Mouse (Mus musculus) testis, postnatal 14 days (tissue): ENCODE data around the gene Stat5a.

Source experiments
- DNase-seq: peaks from one replicate; pipeline ENCODE4 v3.0.0; 2021; ENCODE audit warnings: low spot score

Stat5a gene

DNA sequence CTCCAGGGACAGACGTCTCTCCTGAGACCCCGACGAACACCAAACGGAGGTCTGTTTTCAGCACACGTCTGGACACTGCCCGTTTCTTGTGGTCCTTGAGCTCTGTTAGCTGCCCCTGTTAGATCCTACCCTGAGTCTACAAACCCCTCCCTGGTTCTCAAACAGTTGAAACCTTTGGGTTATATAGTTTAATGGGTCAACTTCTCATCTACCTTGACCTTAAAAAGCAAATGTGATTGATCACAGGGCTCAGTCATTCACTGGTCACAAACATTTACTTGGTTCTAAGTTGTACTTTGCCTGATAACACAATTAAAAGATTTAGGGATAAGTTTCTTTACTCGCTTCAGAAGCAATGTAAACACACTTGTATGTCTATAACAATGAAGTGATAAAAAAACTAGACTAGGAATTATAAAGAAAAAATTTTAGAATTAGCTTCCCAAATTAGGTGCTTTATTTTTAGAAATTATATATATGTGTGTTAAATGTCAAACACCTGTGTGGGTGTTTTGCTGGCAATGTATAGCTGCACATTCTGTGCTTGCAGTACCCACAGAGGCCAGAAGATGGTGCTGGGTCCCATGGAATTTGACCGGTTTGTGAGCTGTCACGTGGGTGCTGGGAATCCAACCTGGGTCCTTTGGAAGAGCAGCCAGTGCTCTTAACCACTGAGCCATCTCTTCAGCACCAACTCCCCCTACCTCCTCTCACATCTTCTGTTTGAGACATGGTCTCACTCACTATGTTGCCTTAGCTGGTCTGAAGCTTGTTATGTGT is 22.0 kb upstream of the Stat5a start:
- peak; percentile 48 for DNase-seq

DNA sequence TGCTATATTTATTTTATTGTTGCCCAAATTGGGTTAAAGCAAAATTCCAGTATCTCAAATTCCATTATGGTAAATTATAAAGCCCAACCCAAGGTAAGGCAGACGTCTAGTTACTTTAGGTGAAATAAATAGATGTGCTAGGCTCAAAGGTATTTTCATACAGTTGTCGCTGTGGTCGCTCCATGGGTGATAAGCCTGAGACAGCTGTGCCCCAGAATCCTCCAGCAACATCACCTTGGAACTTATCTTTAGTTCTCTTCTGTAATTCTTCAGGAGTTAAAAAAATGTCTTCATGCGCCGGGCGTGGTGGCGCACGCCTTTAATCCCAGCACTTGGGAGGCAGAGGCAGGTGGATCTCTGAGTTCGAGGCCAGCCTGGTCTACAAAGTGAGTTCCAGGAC is 20.3 kb upstream of the Stat5a start:
- no peak for DNase-seq

GRCm38 (mm10) chr11:100839523-100839922 is 19.6 kb upstream of the Stat5a start:
- no peak for DNase-seq

- DNase-seq: no peak
These were observed 18.3 kb upstream of the Stat5a start for GRCm38 (mm10) chr11:100840866-100841265.

DNA sequence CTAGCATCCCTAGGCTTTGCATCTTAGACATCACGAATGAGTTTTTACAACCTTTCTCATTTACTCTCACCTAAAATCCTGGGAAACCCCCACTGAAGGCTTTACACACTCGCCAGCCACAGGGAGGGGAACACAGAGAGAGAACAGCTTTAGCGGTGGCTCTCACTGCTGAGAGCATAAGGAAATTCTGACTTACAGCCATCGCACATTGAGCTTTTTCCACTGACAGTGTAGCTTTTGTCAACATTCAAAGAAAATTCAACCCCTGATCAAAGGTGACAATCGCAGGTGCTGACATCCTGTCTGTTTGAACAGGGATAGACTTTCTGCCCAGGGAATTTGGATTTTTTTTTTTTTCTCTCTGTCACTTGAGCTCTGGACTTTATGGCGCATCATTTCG is 17.1 kb upstream of the Stat5a start:
- no peak for DNase-seq

- no peak for DNase-seq
These were observed 16.0 kb upstream of the Stat5a start for GRCm38 (mm10) chr11:100843070-100843669.

DNA sequence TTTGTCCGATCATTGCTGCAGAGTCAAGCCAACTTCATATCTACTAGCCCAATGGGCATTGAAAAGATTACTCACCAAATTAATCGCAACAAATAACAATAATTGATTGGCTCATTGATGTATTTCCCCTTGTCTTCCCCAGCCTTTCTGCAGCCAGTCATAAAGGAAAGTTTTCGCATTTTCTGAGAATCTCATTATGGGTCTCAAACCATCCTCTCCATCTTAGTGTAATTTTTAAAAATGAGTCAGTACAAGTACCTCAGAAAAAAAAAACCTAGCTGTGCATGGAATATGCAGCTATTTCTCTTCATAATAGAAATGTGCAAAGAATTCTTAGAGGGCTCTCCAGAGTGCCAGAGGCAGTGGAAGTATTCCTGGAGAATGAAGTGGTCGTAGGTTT is 15.0 kb upstream of the Stat5a start:
- DNase-seq: no peak

GRCm38 (mm10) chr11:100845793-100846192 is 13.4 kb upstream of the Stat5a start:
- no peak for DNase-seq

DNA sequence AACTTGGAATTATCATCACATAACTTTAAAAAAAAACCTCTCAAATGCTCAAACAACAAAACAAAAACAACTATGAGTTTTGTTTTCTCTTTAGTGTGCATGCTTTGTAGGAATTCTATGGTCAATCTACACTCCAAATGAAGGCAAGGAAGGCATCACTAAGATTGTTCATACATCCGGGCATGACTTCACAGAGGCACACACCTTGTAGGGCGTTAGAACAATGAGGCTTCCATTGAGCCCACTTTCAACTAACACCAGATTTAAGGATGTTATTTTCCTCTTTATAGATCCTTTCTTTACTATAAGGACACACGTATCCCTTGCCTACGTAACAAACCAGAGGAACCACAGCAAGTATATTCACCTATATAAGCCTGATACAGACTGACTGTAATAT is 11.6 kb upstream of the Stat5a start:
- DNase-seq: no peak

DNA sequence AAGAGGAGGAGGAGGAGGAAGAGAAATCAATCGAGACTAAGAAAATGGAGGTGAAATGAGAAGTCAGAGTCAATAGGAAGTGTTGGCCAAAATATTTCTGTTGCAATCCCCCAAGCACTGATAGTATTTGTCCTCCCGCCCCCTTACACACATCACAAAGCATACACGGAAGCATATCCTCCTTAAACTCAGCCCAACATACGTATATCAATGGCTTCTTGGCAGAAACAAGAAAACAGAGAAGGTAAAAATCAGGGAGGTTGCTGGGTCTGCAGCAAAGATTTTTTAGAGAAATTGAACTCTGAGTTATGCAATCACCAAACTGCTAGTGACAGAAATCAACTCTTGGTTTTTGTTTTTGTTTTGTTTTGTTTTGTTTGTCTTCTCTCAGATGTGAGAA is 11.1 kb upstream of the Stat5a start:
- no peak for DNase-seq

DNA sequence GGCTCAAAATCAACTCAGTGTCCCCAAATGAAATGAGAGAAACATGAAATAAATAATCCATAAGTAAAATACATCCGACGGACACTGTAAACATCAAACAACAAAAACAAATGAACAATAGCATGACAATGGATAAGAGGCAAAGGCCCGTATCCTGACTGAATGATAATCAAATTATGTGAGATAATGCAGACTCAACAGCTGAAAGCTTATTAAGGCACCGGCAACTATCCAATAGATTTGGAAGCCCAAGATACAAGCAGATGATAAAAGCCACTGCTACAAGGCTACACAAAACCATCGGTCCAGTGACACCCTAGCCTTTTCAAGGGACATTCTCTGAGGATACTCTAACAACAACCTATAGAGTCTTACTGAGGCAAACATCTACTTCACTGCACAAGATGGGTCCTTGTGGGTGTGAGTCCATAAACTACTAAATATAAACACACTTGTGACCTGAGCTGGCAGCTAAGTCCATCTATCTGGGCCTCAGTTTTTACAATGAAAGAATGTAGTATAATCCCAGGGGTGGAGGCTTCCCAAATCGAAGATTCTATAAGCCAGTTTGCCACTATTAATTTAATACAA is 10.3 kb upstream of the Stat5a start:
- no peak for DNase-seq

DNA sequence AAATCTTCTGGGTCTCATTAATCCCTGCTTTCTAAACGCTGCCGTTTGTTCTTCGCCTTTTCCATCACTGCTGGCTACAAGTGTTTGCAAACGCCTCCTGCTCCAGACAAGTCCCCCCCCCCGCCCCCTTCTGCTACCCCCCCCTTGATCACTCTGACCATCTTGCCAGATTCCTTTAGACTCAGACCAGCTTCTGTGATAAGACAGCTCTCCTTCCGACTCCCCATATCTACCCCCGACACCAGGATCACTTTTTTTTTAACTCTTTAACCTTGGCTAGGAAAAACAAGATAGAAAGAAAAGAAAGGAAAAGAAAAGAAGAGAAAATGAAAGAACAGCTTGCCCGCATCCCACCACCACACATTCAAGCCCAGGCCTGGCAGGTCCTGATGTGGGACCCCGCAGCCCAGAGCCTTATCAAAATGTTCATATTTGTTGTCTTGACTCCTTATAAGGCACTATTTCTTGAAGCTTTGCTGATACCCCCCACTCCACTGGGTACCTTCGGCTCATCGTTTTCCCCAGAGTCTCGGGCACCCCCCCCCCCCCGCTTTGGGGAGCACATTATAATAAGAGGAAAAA is 9.6 kb upstream of the Stat5a start:
- DNase-seq: no peak

GRCm38 (mm10) chr11:100850038-100850777 is 8.9 kb upstream of the Stat5a start, which contains the start of gene Stat5b:
Gene Stat5b (minus strand): TSS chr11:100850724.
- DNase-seq: peak; percentile 57

DNA sequence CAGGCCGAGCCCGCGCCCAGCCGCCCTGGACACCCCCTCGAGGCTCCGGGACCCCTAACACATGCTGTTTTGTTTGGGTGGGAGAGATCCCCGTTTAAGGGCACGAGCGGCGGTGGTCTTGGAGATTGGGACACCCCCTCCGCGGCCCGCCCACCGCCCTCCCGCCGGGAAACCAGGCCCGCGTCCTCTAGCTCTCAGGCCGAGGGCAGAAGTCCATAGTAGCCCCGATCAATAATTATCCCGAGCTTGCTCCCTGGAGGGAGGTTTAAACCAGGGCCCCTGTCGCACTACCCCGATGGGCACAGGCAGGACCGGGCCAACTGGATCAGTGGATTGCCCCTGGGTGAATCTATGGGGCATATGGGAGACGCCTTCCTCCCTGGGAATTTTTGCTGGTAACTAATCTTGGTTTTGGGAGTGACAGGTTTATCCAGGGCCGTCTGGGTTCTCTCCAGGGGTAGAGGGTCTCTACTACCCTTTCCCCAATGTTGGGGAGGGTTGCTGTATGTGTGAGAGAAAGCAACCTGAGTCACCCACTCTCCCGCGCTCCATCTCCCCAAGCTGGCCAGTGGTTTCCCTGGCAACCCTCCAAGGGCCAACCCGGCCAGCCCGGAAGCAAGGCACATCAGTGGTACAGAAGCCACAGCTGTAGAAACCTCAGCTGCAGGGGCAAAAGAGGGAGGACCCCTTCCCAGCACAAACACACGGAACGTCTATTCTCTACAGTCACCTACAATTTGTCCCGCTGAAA is 8.2 kb upstream of the Stat5a start:
- peak; percentile 48 for DNase-seq

- DNase-seq: no peak
These were observed 7.1 kb upstream of the Stat5a start for GRCm38 (mm10) chr11:100852088-100852487.

DNA sequence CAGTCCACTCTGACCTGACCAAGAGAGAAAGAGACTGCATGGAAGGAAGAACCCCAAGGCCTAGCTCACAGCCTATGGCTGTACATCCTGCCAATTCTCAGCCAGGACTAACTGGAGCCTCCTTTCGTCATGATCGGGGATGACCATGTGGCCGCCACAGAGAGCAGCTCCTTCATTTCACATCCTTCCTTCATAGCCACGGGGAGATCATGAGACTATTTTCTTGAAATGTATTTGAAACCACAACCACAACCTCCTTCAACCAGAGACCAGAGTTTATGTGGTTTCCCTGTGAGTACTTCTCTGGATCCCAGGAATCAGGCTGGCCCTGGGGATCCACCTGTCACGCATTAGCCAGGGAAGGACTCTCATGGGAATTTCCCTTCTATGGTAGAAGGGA is 6.1 kb upstream of the Stat5a start:
- DNase-seq: no peak

DNA sequence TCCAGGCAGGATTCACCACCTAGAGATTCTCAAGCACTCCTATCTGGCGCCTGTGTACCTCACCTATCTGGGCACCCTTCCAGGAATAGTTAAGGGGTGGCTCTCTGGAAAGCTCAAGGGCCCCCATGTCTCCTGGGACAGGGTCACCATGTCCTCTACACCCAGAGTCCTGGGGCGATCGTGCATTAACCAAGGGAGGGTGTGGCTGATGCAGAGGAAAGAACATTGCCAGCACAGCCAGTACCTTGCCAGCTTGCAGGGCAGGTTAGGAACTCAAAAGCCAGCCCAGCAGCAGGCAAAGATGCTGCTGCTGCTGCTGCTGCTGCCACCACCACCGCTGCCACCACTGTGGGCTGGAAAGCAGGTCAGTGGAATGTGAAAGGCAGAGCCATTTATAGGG is 4.9 kb upstream of the Stat5a start:
- DNase-seq: peak; percentile 45

DNA sequence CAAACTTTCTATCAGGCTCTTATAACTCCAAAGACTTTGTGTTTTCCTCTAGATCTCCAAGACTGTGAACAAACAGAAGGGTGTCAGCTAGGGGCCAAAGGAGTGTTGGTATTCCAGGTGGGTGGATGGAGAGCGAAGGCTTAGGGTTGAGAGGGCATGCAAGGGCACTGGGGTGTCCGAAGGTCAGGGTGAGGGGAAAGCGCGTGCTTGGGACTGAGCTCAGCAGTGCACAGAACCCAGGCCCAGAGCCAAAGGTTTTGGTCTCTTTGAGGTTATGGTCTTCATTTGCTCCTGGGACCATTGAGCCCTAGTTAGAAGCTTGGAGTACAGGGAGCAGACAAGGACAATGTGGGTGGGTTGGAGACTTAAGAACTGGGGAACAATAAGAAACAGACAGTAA is 4.0 kb upstream of the Stat5a start:
- no peak for DNase-seq

DNA sequence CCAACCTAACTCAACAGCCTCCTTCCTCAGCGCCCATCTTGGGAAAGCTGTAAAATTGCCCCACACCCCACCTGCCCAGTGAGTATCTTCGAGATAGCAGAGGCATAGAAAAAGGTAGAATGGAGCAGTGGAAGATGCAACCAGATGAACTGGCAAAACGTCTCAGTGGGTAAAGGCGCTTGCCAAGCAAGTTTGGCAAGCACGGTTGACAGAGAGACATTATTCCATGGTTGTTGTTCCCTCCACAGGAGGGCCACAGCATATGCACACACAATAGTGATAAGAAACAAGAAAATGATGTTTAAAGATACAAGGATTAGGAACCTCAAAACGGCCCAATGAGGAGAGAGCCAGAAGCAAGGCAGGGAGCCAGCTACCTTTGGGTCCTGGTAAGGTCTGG is 1.2 kb upstream of the Stat5a start:
- DNase-seq: no peak

- no peak for DNase-seq
These were observed 476 bp downstream of the Stat5a start for GRCm38 (mm10) chr11:100859579-100860075.
